Mouse (Mus musculus) midbrain, embryonic 15.5 days (tissue): Measurements from ENCODE around the gene Zfr. TPM values are rescaled to one million over a fixed set of nuclear protein-coding genes. Genes with fewer than 3 reads are reported as not detected.
"Not testable (repeated sequence)": the region's sequence is repeated elsewhere in the genome, so short reads cannot be mapped to it uniquely, and the experiment has no call there.

Source experiments
- ATAC-seq: fragments of 200-750 bp; cut with Nextera tagmentation; replicated peaks from 2 replicates; pipeline ENCODE4 v1.8.0; 2017; ENCODE audit warnings: moderate TSS enrichment
- H3K27ac ChIP-seq: fragments of 300-500 bp; sonication (generic); 2 replicates; pipeline ENCODE4 v1.5.1; 2015; ENCODE audit warnings: mild to moderate bottlenecking, inconsistent platforms
- H3K27me3 ChIP-seq: fragments of 300-500 bp; sonication (generic); replicated peaks from 2 replicates; pipeline ENCODE4 v1.6.1; 2015; ENCODE audit warnings: inconsistent platforms
- H3K36me3 ChIP-seq: fragments of 300-500 bp; sonication (generic); replicated peaks from 2 replicates; pipeline ENCODE4 v1.6.1; 2015; ENCODE audit warnings: inconsistent platforms
- H3K4me1 ChIP-seq: fragments of 300-500 bp; sonication (generic); 2 replicates; pipeline ENCODE4 v1.6.1; 2015; ENCODE audit warnings: inconsistent platforms
- H3K4me2 ChIP-seq: fragments of 300-500 bp; sonication (generic); 2 replicates; pipeline ENCODE4 v1.6.1; 2015; ENCODE audit warnings: inconsistent platforms, mild to moderate bottlenecking, moderate library complexity
- H3K4me3 ChIP-seq: fragments of 300-500 bp; sonication (generic); 2 replicates; pipeline ENCODE4 v1.5.1; 2015; ENCODE audit warnings: mild to moderate bottlenecking, inconsistent platforms
- H3K9ac ChIP-seq: fragments of 300-500 bp; sonication (generic); 2 replicates; pipeline ENCODE4 v1.6.1; 2015; ENCODE audit warnings: mild to moderate bottlenecking, inconsistent platforms
- H3K9me3 ChIP-seq: fragments of 300-500 bp; sonication (generic); 2 replicates; pipeline ENCODE4 v1.6.1; 2016; ENCODE audit warnings: inconsistent platforms
- WGBS: fragments of 180-500 bp; shearing (Covaris S2); methylation state at CpG from one replicate; pipeline ENCODE4 v1.1.7; 2015; ENCODE audit warnings: mixed read lengths; 5-methylcytosine and 5-hydroxymethylcytosine counted together
- polyA plus RNA-seq: library from polyadenylated mRNA; unstranded; fragments of >200 nt; fragmentation: Nextera tagmentation; extraction: Ambion mirVana; gene quantifications from 2 replicates; pipeline ENCODE4 v1.2.1, GENCODE M21; 2015

Gene Zfr
- polyA plus RNA-seq, 1 experiment from 2014 or later: 180 TPM

GRCm38 (mm10) chr15:12149501-12149900, 31.9 kb downstream of the Zfr start:
- no peak for ATAC-seq
- no peak overlapping the region for H3K4me3 ChIP-seq
- H3K36me3 ChIP-seq: peaks cover 31% of the 10 kb centered on the region
- WGBS: 94% methylated on average over 6 of the region's 6 CpGs
- no peak overlapping the region for H3K4me2 ChIP-seq
- H3K9ac ChIP-seq: no peak overlapping the region
- no peaks in the 10 kb centered on the region for H3K9me3 ChIP-seq
- no peaks in the 10 kb centered on the region for H3K27me3 ChIP-seq
- H3K27ac ChIP-seq: no peak overlapping the region
- no peaks in the 10 kb centered on the region for H3K4me1 ChIP-seq

- H3K9ac ChIP-seq: no peak overlapping the region
- ATAC-seq: no peak
- H3K4me2 ChIP-seq: no peak overlapping the region
- no peak overlapping the region for H3K27ac ChIP-seq
- H3K27me3 ChIP-seq: no peaks in the 10 kb centered on the region
- no peak overlapping the region for H3K4me3 ChIP-seq
- H3K9me3 ChIP-seq: no peaks in the 10 kb centered on the region
- H3K4me1 ChIP-seq: no peaks in the 10 kb centered on the region
- H3K36me3 ChIP-seq: peaks cover 52% of the 10 kb centered on the region
- WGBS: 92% methylated on average over 3 of the region's 3 CpGs
Measured at GRCm38 (mm10) chr15:12153747-12154146, 36.1 kb downstream of the Zfr start.

- Histone ChIP-seq H3K4me3 (no peak overlapping the region), H3K36me3 (peaks cover 22% of the 10 kb centered on the region; the same call in 1 of the 2 replicates), H3K9ac (no peak overlapping the region), H3K4me1 (no peaks in the 10 kb centered on the region), H3K27ac (no peak overlapping the region), H3K27me3 (no peaks in the 10 kb centered on the region), H3K4me2 (no peak overlapping the region), H3K9me3 (no peaks in the 10 kb centered on the region)
- ATAC-seq: no peak
- 54% methylated on average over 5 of the region's 5 CpGs for WGBS
Measured at GRCm38 (mm10) chr15:12178126-12178525, 60.5 kb downstream of the Zfr start.

GRCm38 (mm10) chr15:12181181-12181805, 63.7 kb downstream of the Zfr start:
- H3K27ac ChIP-seq, H3K4me2 ChIP-seq, H3K4me1 ChIP-seq, H3K4me3 ChIP-seq, H3K9ac ChIP-seq, H3K9me3 ChIP-seq, ATAC-seq, H3K27me3 ChIP-seq: not testable (repeated sequence)
- peaks cover 10% of the 10 kb centered on the region; the same call in 1 of the 2 replicates for H3K36me3 ChIP-seq
- 94% methylated on average over 13 of the region's 13 CpGs for WGBS

GRCm38 (mm10) chr15:12193880-12194816, 76.5 kb downstream of the Zfr start:
- H3K4me3 ChIP-seq: no peak overlapping the region
- ATAC-seq: no peak
- 71% methylated on average over 25 of the region's 25 CpGs for WGBS
- H3K9ac ChIP-seq: no peak overlapping the region
- H3K9me3 ChIP-seq: no peaks in the 10 kb centered on the region
- H3K27me3 ChIP-seq: no peaks in the 10 kb centered on the region
- H3K4me1 ChIP-seq: no peaks in the 10 kb centered on the region
- no peak overlapping the region for H3K27ac ChIP-seq
- H3K4me2 ChIP-seq: no peak overlapping the region
- no peaks in the 10 kb centered on the region; the same call in 1 of the 2 replicates for H3K36me3 ChIP-seq

- ATAC-seq: no peak
- H3K4me3 ChIP-seq: no peak overlapping the region
- no peaks in the 10 kb centered on the region for H3K4me1 ChIP-seq
- no peak overlapping the region for H3K4me2 ChIP-seq
- no peaks in the 10 kb centered on the region for H3K9me3 ChIP-seq
- WGBS: 82% methylated on average over 20 of the region's 20 CpGs
- H3K36me3 ChIP-seq: no peaks in the 10 kb centered on the region; the same call in 1 of the 2 replicates
- H3K27me3 ChIP-seq: no peaks in the 10 kb centered on the region
- H3K9ac ChIP-seq: no peak overlapping the region
- no peak overlapping the region for H3K27ac ChIP-seq
Measured at GRCm38 (mm10) chr15:12194817-12195735, 77.4 kb downstream of the Zfr start.

GRCm38 (mm10) chr15:12195966-12196365, 78.3 kb downstream of the Zfr start:
- no peaks in the 10 kb centered on the region for H3K4me1 ChIP-seq
- 85% methylated on average over 5 of the region's 6 CpGs for WGBS
- H3K27me3 ChIP-seq: no peaks in the 10 kb centered on the region
- no peak overlapping the region for H3K27ac ChIP-seq
- H3K9me3 ChIP-seq: no peaks in the 10 kb centered on the region
- H3K4me3 ChIP-seq: no peak overlapping the region
- no peak overlapping the region for H3K9ac ChIP-seq
- no peak overlapping the region for H3K4me2 ChIP-seq
- ATAC-seq: 0 out of 2 replicates have a peak, but pooled peaks have one; percentile 7
- no peaks in the 10 kb centered on the region for H3K36me3 ChIP-seq

GRCm38 (mm10) chr15:12196410-12197191, 79.0 kb downstream of the Zfr start:
- no peak overlapping the region for H3K9ac ChIP-seq
- H3K4me3 ChIP-seq: no peak overlapping the region
- H3K27ac ChIP-seq: no peak overlapping the region
- H3K9me3 ChIP-seq: no peaks in the 10 kb centered on the region
- no peaks in the 10 kb centered on the region for H3K27me3 ChIP-seq
- peak; percentile 64; the same call in 1 of the 2 replicates for ATAC-seq
- H3K36me3 ChIP-seq: no peaks in the 10 kb centered on the region
- WGBS: 39% methylated on average over 22 of the region's 22 CpGs
- no peak overlapping the region for H3K4me2 ChIP-seq
- H3K4me1 ChIP-seq: no peaks in the 10 kb centered on the region

GRCm38 (mm10) chr15:12197361-12197760, 79.7 kb downstream of the Zfr start:
- Histone ChIP-seq H3K4me3 (no peak overlapping the region), H3K4me1 (no peaks in the 10 kb centered on the region), H3K9ac (no peak overlapping the region), H3K27me3 (no peaks in the 10 kb centered on the region), H3K27ac (no peak overlapping the region), H3K4me2 (no peak overlapping the region), H3K36me3 (no peaks in the 10 kb centered on the region), H3K9me3 (no peaks in the 10 kb centered on the region)
- 87% methylated on average over 6 of the region's 6 CpGs for WGBS
- ATAC-seq: no peak

- Histone ChIP-seq H3K4me3 (no peak overlapping the region), H3K4me1 (peaks cover 7% of the 10 kb centered on the region), H3K9ac (no peak overlapping the region), H3K4me2 (no peak overlapping the region), H3K27ac (no peak overlapping the region), H3K36me3 (no peaks in the 10 kb centered on the region), H3K27me3 (no peaks in the 10 kb centered on the region), H3K9me3 (no peaks in the 10 kb centered on the region)
- WGBS: 95% methylated on average over 7 of the region's 7 CpGs
- no peak for ATAC-seq
Measured at GRCm38 (mm10) chr15:12200021-12200420, 82.4 kb downstream of the Zfr start.

GRCm38 (mm10) chr15:12201856-12202255, 84.2 kb downstream of the Zfr start:
- H3K27ac ChIP-seq: no peak overlapping the region
- H3K27me3 ChIP-seq: no peaks in the 10 kb centered on the region
- H3K36me3 ChIP-seq: no peaks in the 10 kb centered on the region
- H3K4me3 ChIP-seq: no peak overlapping the region
- H3K4me1 ChIP-seq: peaks cover 20% of the 10 kb centered on the region
- H3K4me2 ChIP-seq: no peak overlapping the region
- H3K9ac ChIP-seq: no peak overlapping the region
- ATAC-seq: no peak
- no peaks in the 10 kb centered on the region for H3K9me3 ChIP-seq
